In the genomic region with DNA sequence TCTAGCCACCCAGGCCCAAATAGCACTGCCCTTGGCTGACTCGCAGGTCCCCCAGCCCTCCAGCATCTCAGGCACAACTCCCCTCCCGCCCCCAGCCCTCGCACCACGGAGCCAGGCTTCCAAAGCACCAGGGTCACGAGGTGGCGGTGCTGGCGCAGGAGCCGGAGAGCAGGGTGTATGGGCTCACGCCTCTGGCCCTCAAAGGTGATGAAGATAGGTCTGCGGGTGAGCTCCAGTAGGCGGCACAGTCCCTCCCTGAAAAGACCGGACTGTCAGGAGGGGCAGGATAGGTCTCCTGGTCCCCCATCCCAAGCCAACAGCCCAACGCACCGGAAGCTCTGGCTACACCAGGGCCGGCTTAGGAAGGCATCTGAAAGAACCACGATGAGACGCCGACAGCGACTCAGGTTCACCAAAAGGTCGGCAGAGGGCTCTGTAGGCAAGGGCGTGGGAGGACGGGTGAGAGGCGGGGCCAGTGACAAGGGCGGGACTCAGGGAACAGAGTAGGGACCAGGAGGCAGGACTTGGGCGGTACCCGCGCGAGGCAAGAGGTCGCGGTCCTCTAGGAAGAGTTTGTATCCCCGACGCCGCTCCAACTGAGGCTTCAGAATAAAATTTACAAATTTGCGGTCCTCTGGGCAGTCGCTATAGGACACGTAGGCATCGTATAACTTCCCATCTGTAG, we compare ENCODE assay signal across 8 mouse cellular contexts. TPM values are rescaled to one million over a fixed set of nuclear protein-coding genes. Genes with fewer than 3 reads are reported as not detected.
DNase-seq lines count a peak whose midpoint lies in the region; ATAC-seq and TF ChIP-seq lines count a peak whose summit lies in the region.

No protein-coding gene starts in this region.

- WGBS in embryonic facial prominence, embryonic 12.5 days = 7% methylated on average over 37 of the region's 37 CpGs
- 15% methylated on average over 37 of the region's 37 CpGs for WGBS in liver, embryonic 14.5 days (ENCODE audit: insufficient replicate concordance)

- peak overlapping the region; percentile 18 for H3K4me3 ChIP-seq in embryonic facial prominence, embryonic 12.5 days
- H3K4me3 ChIP-seq in liver, embryonic 14.5 days (ENCODE audit: insufficient read depth in 1 of 2, low read depth in 2 of 2, low read length in 2 of 2) = 0 out of 4 replicates have a peak overlapping the region, but pooled peaks of 1 of the 2 experiments have one; percentile 2
- peak overlapping the region; percentile 67 for H3K4me3 ChIP-seq in testis, adult 2 months (ENCODE audit: control insufficient read depth, low read depth, low read length)

- DNase-seq in B cell, adult 2 months = peak; percentile 85
- DNase-seq in adrenal gland, postnatal 10 days = peak; percentile 91
- DNase-seq in heart, adult 8-10 months (ENCODE audit: low spot score) = peak; percentile 84
- peak; percentile 92 for DNase-seq in kidney, adult 18-20 months
- peak; percentile 80 to 88 (median 81) for DNase-seq in liver, embryonic 14.5 days (ENCODE audit: low read depth in 3 of 3, low spot score in 3 of 3)
- peak; percentile 68 to 78 for DNase-seq in natural killer cell, adult 2 months (ENCODE audit: low spot score in 2 of 2)

- TF ChIP-seq CTCF in liver, embryonic 14.5 days (IDR thresholded peaks at IDR 0.05; ENCODE audit: low read depth) = peak; percentile 99
- peak; percentile 32; the same call in 1 of the 2 replicates for TF ChIP-seq CTCF in testis, adult 2 months (IDR thresholded peaks at IDR 0.05; ENCODE audit: control insufficient read depth, insufficient read depth, insufficient replicate concordance, low read depth, low read length)

- peaks cover 42% of the 10 kb centered on the region for H3K27me3 ChIP-seq in embryonic facial prominence, embryonic 12.5 days
- peaks cover 25% of the 10 kb centered on the region for H3K27me3 ChIP-seq in liver, embryonic 14.5 days (ENCODE audit: control insufficient read depth, insufficient read depth, low read length)
- no peaks in the 10 kb centered on the region for H3K27me3 ChIP-seq in testis, adult 2 months (ENCODE audit: control insufficient read depth, insufficient read depth, low read length)

- peak overlapping the region; percentile 2; the same call in 1 of the 2 replicates for H3K9ac ChIP-seq in embryonic facial prominence, embryonic 12.5 days
- no peak overlapping the region for H3K9ac ChIP-seq in liver, embryonic 14.5 days (replicated peaks)

- peak overlapping the region; percentile 45 for H3K4me2 ChIP-seq in embryonic facial prominence, embryonic 12.5 days (replicated peaks)
- H3K4me2 ChIP-seq in liver, embryonic 14.5 days (ENCODE audit: low read depth) = peak overlapping the region; percentile 61

- no peaks in the 10 kb centered on the region for H3K36me3 ChIP-seq in embryonic facial prominence, embryonic 12.5 days
- H3K36me3 ChIP-seq in liver, embryonic 14.5 days (replicated peaks; ENCODE audit: control insufficient read depth, insufficient read depth, low read depth) = no peaks in the 10 kb centered on the region
- no peaks in the 10 kb centered on the region for H3K36me3 ChIP-seq in testis, adult 2 months (ENCODE audit: control insufficient read depth, insufficient read depth, low read length)

- TF ChIP-seq EP300 in liver, embryonic 14.5 days (IDR thresholded peaks at IDR 0.05; ENCODE audit: low read depth) = no peak

- no peaks in the 10 kb centered on the region for H3K9me3 ChIP-seq in embryonic facial prominence, embryonic 12.5 days
- no peaks in the 10 kb centered on the region for H3K9me3 ChIP-seq in liver, embryonic 14.5 days (ENCODE audit: control insufficient read depth, low read length)

- H3K4me1 ChIP-seq in embryonic facial prominence, embryonic 12.5 days = no peaks in the 10 kb centered on the region; the same call in 1 of the 2 replicates
- peaks cover 17 to 26% of the 10 kb centered on the region in 2 experiments for H3K4me1 ChIP-seq in liver, embryonic 14.5 days (replicated peaks; ENCODE audit: control insufficient read depth in 2 of 2, insufficient read depth in 2 of 2, low read length in 1 of 2)
- peaks cover 13% of the 10 kb centered on the region for H3K4me1 ChIP-seq in testis, adult 2 months (ENCODE audit: control insufficient read depth, insufficient read depth, low read length)

- ATAC-seq in embryonic facial prominence, embryonic 12.5 days (ENCODE audit: insufficient number of reproducible peaks, insufficient read depth, low FRiP score, low TSS enrichment) = peak; percentile 65; the same call in 1 of the 2 replicates
- peak; percentile 88 for ATAC-seq in liver, embryonic 14.5 days (ENCODE audit: insufficient read depth)

- TF ChIP-seq POLR2A in testis, adult 2 months (IDR thresholded peaks at IDR 0.05; ENCODE audit: control insufficient read depth, low read depth, low read length) = 0 out of 2 replicates have a peak, but pooled peaks have one; percentile 7

- H3K27ac ChIP-seq in embryonic facial prominence, embryonic 12.5 days = no peak overlapping the region
- H3K27ac ChIP-seq in liver, embryonic 14.5 days = no peak overlapping the region
- no peak overlapping the region for H3K27ac ChIP-seq in testis, adult 2 months (ENCODE audit: control insufficient read depth, insufficient read depth, low read depth, low read length)

RNA-seq across cellular contexts. Expression of a gene that starts 8.2 kb away (rescaled TPM):
- total RNA-seq in adrenal gland, postnatal 10 days (2021) = 10 to 100 TPM in 1 of 2 experiments, 1 to 10 TPM in 1; 8.3 to 10.6 TPM
- 1.9 and 3.0 TPM in 2 replicates for polyA plus RNA-seq in embryonic facial prominence, embryonic 12.5 days (2016; fragmentation: Nextera tagmentation; extraction: Ambion mirVana)
- total RNA-seq in heart, adult 8-10 months (2022) = 1 to 10 TPM; 4.8 to 6.5 (median 5.6) TPM
- 9.8 and 10.8 TPM in 2 replicates for polyA plus RNA-seq in liver, embryonic 14.5 days (2012; rRNA removed)
- polyA plus RNA-seq in liver, embryonic 14.5 days (2014; fragmentation: Nextera tagmentation; extraction: Ambion mirVana) = 16.0 and 18.4 TPM in 2 replicates
- 3.9 and 5.4 TPM in 2 replicates for polyA plus RNA-seq in testis, adult 2 months (2012; rRNA removed)

RNA-seq across cellular contexts. Expression of a gene that starts 14.2 kb away (rescaled TPM):
- 1 to 10 TPM in 1 of 2 experiments, under 1 TPM in 1; 0.94 to 1.5 TPM for total RNA-seq in adrenal gland, postnatal 10 days (2021)
- 13.3 and 16.2 TPM in 2 replicates for polyA plus RNA-seq in embryonic facial prominence, embryonic 12.5 days (2016; fragmentation: Nextera tagmentation; extraction: Ambion mirVana)
- under 1 TPM; 0.19 to 0.35 (median 0.27) TPM for total RNA-seq in heart, adult 8-10 months (2022)
- 0.33 and 0.51 TPM in 2 replicates for polyA plus RNA-seq in liver, embryonic 14.5 days (2012; rRNA removed)
- polyA plus RNA-seq in liver, embryonic 14.5 days (2014; fragmentation: Nextera tagmentation; extraction: Ambion mirVana) = 0.36 and 0.80 TPM in 2 replicates
- 0.83 and 0.84 TPM in 2 replicates for polyA plus RNA-seq in testis, adult 2 months (2012; rRNA removed)

RNA-seq across cellular contexts. Expression of a gene that starts 25.4 kb away (rescaled TPM):
- total RNA-seq in adrenal gland, postnatal 10 days (2021) = under 1 TPM; 0.33 to 0.42 TPM
- 2.2 and 2.5 TPM in 2 replicates for polyA plus RNA-seq in embryonic facial prominence, embryonic 12.5 days (2016; fragmentation: Nextera tagmentation; extraction: Ambion mirVana)
- under 1 TPM in 3 of 4 experiments, not detected in 1; 0.08 to 0.41 (median 0.14) TPM for total RNA-seq in heart, adult 8-10 months (2022)
- 0.30 and 0.53 TPM in 2 replicates for polyA plus RNA-seq in liver, embryonic 14.5 days (2012; rRNA removed)
- polyA plus RNA-seq in liver, embryonic 14.5 days (2014; fragmentation: Nextera tagmentation; extraction: Ambion mirVana) = 0.24 and 0.27 TPM in 2 replicates
- polyA plus RNA-seq in testis, adult 2 months (2012; rRNA removed) = 0.30 and 0.32 TPM in 2 replicates

RNA-seq across cellular contexts. Expression of a gene that starts 30.0 kb away (rescaled TPM):
- 10 to 100 TPM; 51.0 to 57.2 TPM for total RNA-seq in adrenal gland, postnatal 10 days (2021)
- polyA plus RNA-seq in embryonic facial prominence, embryonic 12.5 days (2016; fragmentation: Nextera tagmentation; extraction: Ambion mirVana) = 82.2 and 84.7 TPM in 2 replicates
- total RNA-seq in heart, adult 8-10 months (2022) = 10 to 100 TPM; 28.0 to 35.8 (median 29.7) TPM
- 72.2 and 72.8 TPM in 2 replicates for polyA plus RNA-seq in liver, embryonic 14.5 days (2012; rRNA removed)
- polyA plus RNA-seq in liver, embryonic 14.5 days (2014; fragmentation: Nextera tagmentation; extraction: Ambion mirVana) = 111 and 130 TPM in 2 replicates
- polyA plus RNA-seq in testis, adult 2 months (2012; rRNA removed) = 329 and 346 TPM in 2 replicates

RNA-seq across cellular contexts. Expression of a gene that starts 31.3 kb away (rescaled TPM):
- 1 to 10 TPM; 2.0 to 5.1 TPM for total RNA-seq in adrenal gland, postnatal 10 days (2021)
- 35.2 and 39.2 TPM in 2 replicates for polyA plus RNA-seq in embryonic facial prominence, embryonic 12.5 days (2016; fragmentation: Nextera tagmentation; extraction: Ambion mirVana)
- not detected for total RNA-seq in heart, adult 8-10 months (2022)
- polyA plus RNA-seq in liver, embryonic 14.5 days (2012; rRNA removed) = 0.64 and 0.84 TPM in 2 replicates
- 0.39 and 0.68 TPM in 2 replicates for polyA plus RNA-seq in liver, embryonic 14.5 days (2014; fragmentation: Nextera tagmentation; extraction: Ambion mirVana)
- polyA plus RNA-seq in testis, adult 2 months (2012; rRNA removed) = 18.0 and 23.7 TPM in 2 replicates
